Mouse (Mus musculus): ENCODE data around the gene Psg29. TPM values are rescaled to one million over a fixed set of nuclear protein-coding genes. Genes with fewer than 3 reads are reported as not detected.

The Psg29 gene
- polyA plus RNA-seq (2015; fragmentation: Nextera tagmentation; extraction: Ambion mirVana) = not detected in 2 replicates

- H3K4me1 ChIP-seq (replicated peaks) = no peaks in the 10 kb centered on the region
- no peak within 1 kb of the TSS for H3K4me2 ChIP-seq
- H3K36me3 ChIP-seq = no peaks in the 10 kb centered on the region
- no peak within 1 kb of the TSS for H3K9ac ChIP-seq
- no peaks in the 10 kb centered on the region for H3K27me3 ChIP-seq
- H3K4me3 ChIP-seq = no peak within 1 kb of the TSS
- H3K9me3 ChIP-seq = peaks cover 26% of the 10 kb centered on the region; the same call in 1 of the 2 replicates
- H3K27ac ChIP-seq (replicated peaks) = no peak within 1 kb of the TSS
- no peak for ATAC-seq (ENCODE audit: low read depth)
Measured at GRCm38 (mm10) chr7:17203177-17203576, at the start of gene Psg29. Psg29 (plus strand) TSS chr7:17203477.

GRCm38 (mm10) chr7:17155634-17156033 lies 47.6 kb upstream of the Psg29 start:
- Histone ChIP-seq H3K4me3 (no peak overlapping the region), H3K9me3 (peaks cover 23% of the 10 kb centered on the region), H3K9ac (no peak overlapping the region), H3K36me3 (no peaks in the 10 kb centered on the region), H3K27me3 (no peaks in the 10 kb centered on the region), H3K4me2 (no peak overlapping the region), H3K27ac (replicated peaks) (no peak overlapping the region), H3K4me1 (replicated peaks) (no peaks in the 10 kb centered on the region)
- WGBS = 42% methylated on average over 2 of the region's 2 CpGs
- ATAC-seq (ENCODE audit: low read depth) = no peak

DNA sequence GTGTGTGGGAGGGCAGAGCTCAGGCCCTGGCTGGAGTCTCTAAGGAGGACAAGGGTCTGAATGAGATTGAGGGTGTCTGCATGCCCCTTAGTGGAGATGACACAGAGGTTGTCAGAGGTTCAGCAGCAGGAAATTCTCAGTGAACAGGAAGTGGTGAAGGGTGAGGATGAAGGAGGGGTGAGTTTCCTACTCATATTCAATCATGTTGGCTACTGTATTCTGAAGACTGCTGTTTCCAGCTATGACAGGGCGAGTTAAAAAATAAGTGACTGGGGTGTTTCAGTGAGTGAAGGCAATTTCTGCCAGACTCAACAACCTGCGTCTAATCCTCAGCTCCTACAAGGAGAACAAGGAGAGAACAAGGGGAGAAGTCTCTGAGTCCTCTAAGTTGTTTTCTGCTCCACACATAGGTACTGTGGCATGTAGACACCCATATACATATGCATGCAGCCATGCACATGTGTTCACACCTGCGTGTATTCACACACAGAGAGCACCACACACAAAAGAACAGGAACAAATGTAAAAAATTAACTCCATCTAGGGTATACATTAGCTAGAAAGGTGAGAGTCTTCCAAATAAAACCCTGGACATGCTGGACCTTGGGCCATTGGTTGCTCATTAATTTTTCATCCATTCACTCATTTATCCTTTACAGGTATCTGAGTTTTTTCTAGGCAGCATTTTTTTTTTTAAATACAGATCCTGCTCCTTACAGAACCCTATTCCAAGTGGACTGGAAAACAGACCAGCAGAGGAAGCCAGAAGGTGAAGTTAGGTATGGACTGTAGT lies 46.2 kb upstream of the Psg29 start:
- no peak overlapping the region for H3K27ac ChIP-seq (replicated peaks)
- no peak overlapping the region for H3K4me3 ChIP-seq
- H3K27me3 ChIP-seq = no peaks in the 10 kb centered on the region
- peaks cover 16% of the 10 kb centered on the region; the same call in 1 of the 2 replicates for H3K9me3 ChIP-seq
- 79% methylated on average over 3 of the region's 3 CpGs for WGBS
- H3K9ac ChIP-seq = no peak overlapping the region
- no peak for ATAC-seq (ENCODE audit: low read depth)
- H3K36me3 ChIP-seq = no peaks in the 10 kb centered on the region
- H3K4me2 ChIP-seq = no peak overlapping the region
- no peaks in the 10 kb centered on the region for H3K4me1 ChIP-seq (replicated peaks)

GRCm38 (mm10) chr7:17159011-17159410 lies 44.3 kb upstream of the Psg29 start:
- no peaks in the 10 kb centered on the region for H3K27me3 ChIP-seq
- no peak overlapping the region for H3K4me3 ChIP-seq
- WGBS = 86% methylated on average over 7 of the region's 7 CpGs
- ATAC-seq (ENCODE audit: low read depth) = no peak
- H3K36me3 ChIP-seq = no peaks in the 10 kb centered on the region
- H3K9ac ChIP-seq = no peak overlapping the region
- H3K9me3 ChIP-seq = peaks cover 6% of the 10 kb centered on the region; the same call in 1 of the 2 replicates
- H3K27ac ChIP-seq (replicated peaks) = no peak overlapping the region
- no peak overlapping the region for H3K4me2 ChIP-seq
- no peaks in the 10 kb centered on the region for H3K4me1 ChIP-seq (replicated peaks)

- Histone ChIP-seq H3K27ac (replicated peaks) (no peak overlapping the region), H3K4me3 (no peak overlapping the region), H3K36me3 (no peaks in the 10 kb centered on the region), H3K9me3 (peaks cover 31% of the 10 kb centered on the region), H3K9ac (no peak overlapping the region), H3K4me2 (no peak overlapping the region), H3K4me1 (replicated peaks) (no peaks in the 10 kb centered on the region), H3K27me3 (no peaks in the 10 kb centered on the region)
- ATAC-seq (ENCODE audit: low read depth) = no peak
- 88% methylated on average over 4 of the region's 4 CpGs for WGBS
Measured at GRCm38 (mm10) chr7:17171827-17172226, 31.4 kb upstream of the Psg29 start.

DNA sequence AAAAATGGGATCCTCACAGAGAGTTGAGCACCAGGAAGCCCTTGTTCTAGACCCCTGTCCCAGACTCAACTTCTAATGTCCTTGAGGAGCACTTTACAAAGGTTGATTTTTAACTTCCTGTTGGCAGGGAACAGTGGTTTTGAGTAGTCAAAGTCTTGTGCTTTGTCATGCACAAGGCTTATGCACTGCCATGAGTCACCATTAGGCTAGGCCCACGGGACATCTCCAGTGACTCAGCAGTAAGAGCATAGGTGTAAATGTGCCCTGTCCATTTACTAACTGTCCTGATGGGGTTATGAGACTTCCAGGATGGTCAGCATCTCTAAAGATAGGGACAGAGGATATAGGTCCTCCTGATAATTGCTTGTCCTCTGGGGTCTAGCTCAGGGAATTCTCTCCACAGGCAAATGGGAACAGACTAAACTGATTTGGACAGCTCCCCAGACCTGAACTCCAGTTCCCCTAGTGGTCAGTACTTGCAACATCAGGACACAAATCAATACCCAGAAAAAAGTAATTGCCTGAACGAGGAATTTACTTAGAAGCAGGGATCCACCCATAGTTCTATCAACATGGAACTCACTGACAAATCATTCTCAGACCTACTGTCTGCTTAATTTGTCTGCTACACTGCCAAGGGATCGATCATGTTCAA lies 2.4 kb downstream of the Psg29 start:
- H3K9me3 ChIP-seq = peaks cover 40% of the 10 kb centered on the region
- H3K36me3 ChIP-seq = no peaks in the 10 kb centered on the region
- H3K27ac ChIP-seq (replicated peaks) = no peak overlapping the region
- no peak overlapping the region for H3K4me3 ChIP-seq
- H3K27me3 ChIP-seq = no peaks in the 10 kb centered on the region
- no peak for ATAC-seq (ENCODE audit: low read depth)
- no peaks in the 10 kb centered on the region for H3K4me1 ChIP-seq (replicated peaks)
- 70% methylated on average over 3 of the region's 3 CpGs for WGBS
- H3K9ac ChIP-seq = no peak overlapping the region
- no peak overlapping the region for H3K4me2 ChIP-seq

Other genes starting within 250 kb of the Psg29 start
- 37.6 and 39.7 TPM in 2 replicates for gene Pnmal1, start 243.8 kb upstream of the Psg29 start, polyA plus RNA-seq (2015; fragmentation: Nextera tagmentation; extraction: Ambion mirVana)
- 3.3 and 3.5 TPM in 2 replicates for gene Gm42372, start 220.4 kb upstream of the Psg29 start, polyA plus RNA-seq (2015; fragmentation: Nextera tagmentation; extraction: Ambion mirVana)
- 6.6 and 7.6 TPM in 2 replicates for gene Ccdc8, start 210.8 kb upstream of the Psg29 start, polyA plus RNA-seq (2015; fragmentation: Nextera tagmentation; extraction: Ambion mirVana)
- 116 and 127 TPM in 2 replicates for gene Ppp5c, start 175.6 kb upstream of the Psg29 start, polyA plus RNA-seq (2015; fragmentation: Nextera tagmentation; extraction: Ambion mirVana)
- gene Hif3a, start 141.1 kb upstream of the Psg29 start, polyA plus RNA-seq (2015; fragmentation: Nextera tagmentation; extraction: Ambion mirVana) = 4.3 and 5.2 TPM in 2 replicates
- 1.2 and 1.6 TPM in 2 replicates for gene Psg16, start 129.4 kb upstream of the Psg29 start, polyA plus RNA-seq (2015; fragmentation: Nextera tagmentation; extraction: Ambion mirVana)
- not detected in 2 replicates for gene Ceacam3, start 53.2 kb upstream of the Psg29 start, polyA plus RNA-seq (2015; fragmentation: Nextera tagmentation; extraction: Ambion mirVana)